Mouse (Mus musculus): ENCODE measurements around the gene Frmd8. TPM values are rescaled to one million over a fixed set of nuclear protein-coding genes. Genes with fewer than 3 reads are reported as not detected.

The Frmd8 gene
- 8.5 and 9.0 TPM in 2 replicates for polyA plus RNA-seq (2015; fragmentation: Nextera tagmentation; extraction: Ambion mirVana)

DNA sequence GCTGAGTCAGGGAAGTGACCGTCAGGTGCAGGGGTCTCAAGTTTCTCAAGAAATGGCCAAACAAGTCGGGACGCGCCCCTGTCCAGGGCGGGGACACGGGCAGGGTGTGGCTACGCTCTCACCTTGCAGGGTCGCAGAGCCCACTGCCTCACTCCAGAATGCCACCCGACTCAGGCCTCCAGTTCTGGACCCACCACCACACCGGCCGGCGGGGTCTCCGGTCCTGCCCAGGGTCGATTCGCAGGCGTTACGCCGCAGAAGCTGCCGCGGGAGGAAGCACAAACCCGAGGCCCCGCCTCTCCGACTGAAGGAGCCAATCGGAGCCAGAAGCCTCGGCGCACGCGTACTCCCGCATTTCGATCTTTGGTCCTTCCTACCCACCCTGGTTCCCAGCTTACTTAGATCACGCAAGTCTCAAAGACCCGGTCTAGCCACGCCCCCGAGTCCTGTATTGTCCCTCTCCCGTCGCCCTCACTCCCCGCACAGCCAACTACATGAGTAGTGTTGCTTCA is at the start of gene Frmd8:
Frmd8 (minus strand) TSS at position 306 of the 512 bp plus-strand sequence.
- Histone ChIP-seq H3K9ac (replicated peaks) (peak within 1 kb of the TSS; percentile 87), H3K36me3 (replicated peaks; ENCODE audit: insufficient read depth, low read length) (peaks cover 13% of the 10 kb centered on the region; the same call in 1 of the 2 replicates), H3K4me3 (ENCODE audit: low read depth, low read length) (peak within 1 kb of the TSS; percentile 89), H3K9me3 (ENCODE audit: low read length) (no peaks in the 10 kb centered on the region), H3K27me3 (ENCODE audit: insufficient read depth, low read length) (no peaks in the 10 kb centered on the region), H3K4me1 (ENCODE audit: insufficient read depth) (peaks cover 68% of the 10 kb centered on the region), H3K27ac (ENCODE audit: low read depth) (peak within 1 kb of the TSS; percentile 41; the same call in 1 of the 2 replicates), H3K4me2 (ENCODE audit: low read depth, low read length) (peak within 1 kb of the TSS; percentile 94)
- under 1% methylated on average over 37 of the region's 37 CpGs for WGBS (ENCODE audit: insufficient replicate concordance)
- no peak for TF ChIP-seq CTCF (IDR thresholded peaks at IDR 0.05; ENCODE audit: low read depth)
- TF ChIP-seq EP300 (IDR thresholded peaks at IDR 0.05; ENCODE audit: low read depth) = no peak
- DNase-seq = peak; percentile 93
- peak; percentile 58 for ATAC-seq

DNA sequence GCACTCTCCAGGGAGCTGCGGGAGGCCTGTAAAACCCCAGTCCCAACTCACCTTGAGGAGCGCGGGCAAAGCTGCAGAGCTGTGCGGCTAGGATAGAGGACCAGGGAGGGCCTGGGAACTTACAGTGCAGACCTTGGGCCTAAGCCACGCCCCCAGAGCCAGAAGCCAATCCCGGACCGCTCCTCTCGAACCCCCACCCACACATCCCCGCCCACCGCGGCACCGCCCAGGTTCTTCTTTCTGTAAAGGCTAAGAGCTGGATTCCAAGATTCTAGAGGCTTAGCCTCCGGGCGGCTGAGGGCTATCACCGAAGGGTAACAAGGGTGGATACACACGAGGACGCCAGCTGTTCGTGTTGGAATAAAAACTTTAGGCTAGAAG is 49.6 kb upstream of the Frmd8 start, which contains the start of gene Cdc42ep2:
Cdc42ep2 (minus strand) TSS at position 104 of the 381 bp plus-strand sequence.
- H3K36me3 ChIP-seq (replicated peaks; ENCODE audit: insufficient read depth, low read length) = no peaks in the 10 kb centered on the region
- H3K27ac ChIP-seq (ENCODE audit: low read depth) = peak within 1 kb of the TSS; percentile 76
- DNase-seq (peak; percentile 98), ATAC-seq (peak; percentile 78)
- TF ChIP-seq EP300 (IDR thresholded peaks at IDR 0.05; ENCODE audit: low read depth) = no peak
- no peak for TF ChIP-seq CTCF (IDR thresholded peaks at IDR 0.05; ENCODE audit: low read depth)
- H3K4me3 ChIP-seq (ENCODE audit: low read depth, low read length) = peak within 1 kb of the TSS; percentile 69
- 0% methylated on average over 18 of the region's 18 CpGs for WGBS (ENCODE audit: insufficient replicate concordance)
- no peaks in the 10 kb centered on the region; the same call in 1 of the 2 replicates for H3K27me3 ChIP-seq (ENCODE audit: insufficient read depth, low read length)
- H3K4me2 ChIP-seq (ENCODE audit: low read depth, low read length) = peak within 1 kb of the TSS; percentile 100
- peak within 1 kb of the TSS; percentile 71 for H3K9ac ChIP-seq (replicated peaks)
- peaks cover 46% of the 10 kb centered on the region for H3K4me1 ChIP-seq (ENCODE audit: insufficient read depth)
- H3K9me3 ChIP-seq (ENCODE audit: low read length) = no peaks in the 10 kb centered on the region

GRCm38 (mm10) chr19:5923990-5924712 is 49.1 kb upstream of the Frmd8 start:
- peak overlapping the region; percentile 71 for H3K9ac ChIP-seq (replicated peaks)
- WGBS (ENCODE audit: insufficient replicate concordance) = under 1% methylated on average over 38 of the region's 38 CpGs
- H3K4me3 ChIP-seq (ENCODE audit: low read depth, low read length) = peak overlapping the region; percentile 69
- H3K27ac ChIP-seq (ENCODE audit: low read depth) = peak overlapping the region; percentile 76
- H3K27me3 ChIP-seq (ENCODE audit: insufficient read depth, low read length) = no peaks in the 10 kb centered on the region; the same call in 1 of the 2 replicates
- TF ChIP-seq CTCF (IDR thresholded peaks at IDR 0.05; ENCODE audit: low read depth) = peak; percentile 90
- TF ChIP-seq EP300 (IDR thresholded peaks at IDR 0.05; ENCODE audit: low read depth) = 0 out of 2 replicates have a peak, but pooled peaks have one; percentile 15
- ATAC-seq = peak; percentile 14
- DNase-seq = peak; percentile 93
- peak overlapping the region; percentile 100 for H3K4me2 ChIP-seq (ENCODE audit: low read depth, low read length)
- H3K4me1 ChIP-seq (ENCODE audit: insufficient read depth) = peaks cover 40% of the 10 kb centered on the region
- H3K36me3 ChIP-seq (replicated peaks; ENCODE audit: insufficient read depth, low read length) = no peaks in the 10 kb centered on the region
- H3K9me3 ChIP-seq (ENCODE audit: low read length) = no peaks in the 10 kb centered on the region

DNA sequence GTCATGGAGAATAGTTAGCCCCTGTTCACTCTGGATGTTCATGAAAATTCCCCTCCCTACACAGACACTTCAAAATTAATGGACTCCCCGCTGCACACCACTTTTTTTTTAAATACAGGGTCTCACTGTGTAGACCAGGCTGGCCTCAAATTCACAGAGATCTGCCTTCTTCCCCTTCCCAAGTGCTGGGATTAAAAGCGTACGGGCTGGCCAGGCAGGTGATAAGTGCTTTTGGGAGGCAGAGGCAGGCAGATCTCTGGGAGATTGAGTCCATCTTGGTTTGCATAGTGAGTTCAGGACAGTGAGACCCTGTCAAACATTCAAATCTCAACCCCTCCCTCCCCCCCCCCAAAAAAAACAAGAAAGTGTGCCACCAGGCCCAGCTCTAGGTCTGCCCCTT is 47.9 kb upstream of the Frmd8 start:
- ATAC-seq (no peak), DNase-seq (no peak)
- WGBS (ENCODE audit: insufficient replicate concordance) = 84% methylated on average over 3 of the region's 3 CpGs
- peaks cover 34% of the 10 kb centered on the region for H3K4me1 ChIP-seq (ENCODE audit: insufficient read depth)
- H3K9me3 ChIP-seq (ENCODE audit: low read length) = no peaks in the 10 kb centered on the region
- peak overlapping the region; percentile 85 for H3K27ac ChIP-seq (ENCODE audit: low read depth)
- peak overlapping the region; percentile 100 for H3K4me2 ChIP-seq (ENCODE audit: low read depth, low read length)
- H3K9ac ChIP-seq (replicated peaks) = 0 out of 2 replicates have a peak overlapping the region, but pooled peaks have one; percentile 64
- TF ChIP-seq EP300 (IDR thresholded peaks at IDR 0.05; ENCODE audit: low read depth) (no peak), CTCF (IDR thresholded peaks at IDR 0.05; ENCODE audit: low read depth) (no peak)
- H3K36me3 ChIP-seq (replicated peaks; ENCODE audit: insufficient read depth, low read length) = no peaks in the 10 kb centered on the region
- no peaks in the 10 kb centered on the region; the same call in 1 of the 2 replicates for H3K27me3 ChIP-seq (ENCODE audit: insufficient read depth, low read length)
- H3K4me3 ChIP-seq (ENCODE audit: low read depth, low read length) = peak overlapping the region; percentile 9; the same call in 1 of the 2 replicates

- Histone ChIP-seq H3K4me1 (ENCODE audit: insufficient read depth) (peaks cover 34% of the 10 kb centered on the region), H3K36me3 (replicated peaks; ENCODE audit: insufficient read depth, low read length) (0 out of 2 replicates have a peak, but pooled peaks cover under 1% of the 10 kb centered on the region), H3K27ac (ENCODE audit: low read depth) (peak overlapping the region; percentile 85), H3K27me3 (ENCODE audit: insufficient read depth, low read length) (no peaks in the 10 kb centered on the region; the same call in 1 of the 2 replicates), H3K9me3 (ENCODE audit: low read length) (no peaks in the 10 kb centered on the region), H3K9ac (replicated peaks) (peak overlapping the region; percentile 64), H3K4me2 (ENCODE audit: low read depth, low read length) (peak overlapping the region; percentile 100), H3K4me3 (ENCODE audit: low read depth, low read length) (peak overlapping the region; percentile 31)
- peak; percentile 82 for ATAC-seq
- 36% methylated on average over 15 of the region's 15 CpGs for WGBS (ENCODE audit: insufficient replicate concordance)
- DNase-seq = peak; percentile 56
- TF ChIP-seq EP300 (IDR thresholded peaks at IDR 0.05; ENCODE audit: low read depth) = peak; percentile 49; the same call in 1 of the 2 replicates
- no peak for TF ChIP-seq CTCF (IDR thresholded peaks at IDR 0.05; ENCODE audit: low read depth)
Measured at GRCm38 (mm10) chr19:5922119-5922942, 47.3 kb upstream of the Frmd8 start.

All from liver, postnatal 0 days (tissue).